Mouse (Mus musculus) kidney, postnatal 0 days (tissue): ENCODE data around the gene Fgf13. TPM values are rescaled to one million over a fixed set of nuclear protein-coding genes. Genes with fewer than 3 reads are reported as not detected.

Experiments
- ATAC-seq: fragments of 200-750 bp; cut with Nextera tagmentation; replicated peaks from 2 replicates; pipeline ENCODE4 v1.8.0; 2017; ENCODE audit warnings: low read depth, moderate number of reproducible peaks, moderate TSS enrichment, moderate library complexity; ENCODE audit not compliant: low FRiP score
- DNase-seq: peaks from one replicate; pipeline ENCODE4 v3.0.0-alpha.2; 2016; ENCODE audit warnings: low spot score
- H3K27ac ChIP-seq: fragments of 300-500 bp; sonication (generic); 2 replicates; pipeline ENCODE4 v1.5.1; 2014; ENCODE audit warnings: mild to moderate bottlenecking
- H3K27me3 ChIP-seq: fragments of 300-500 bp; sonication (generic); 2 replicates; pipeline ENCODE4 v1.6.1; 2014; ENCODE audit warnings: low read length, mixed read lengths; ENCODE audit not compliant: insufficient read depth
- H3K36me3 ChIP-seq: fragments of 300-500 bp; sonication (generic); 2 replicates; pipeline ENCODE4 v1.6.1; 2014; ENCODE audit warnings: low read length, mixed read lengths; ENCODE audit not compliant: insufficient read depth
- H3K4me1 ChIP-seq: fragments of 300-500 bp; sonication (generic); replicated peaks from 2 replicates; pipeline ENCODE4 v1.6.1; 2014; ENCODE audit warnings: antibody characterized with exemption, low read length, mixed read lengths; ENCODE audit not compliant: insufficient read depth
- H3K4me2 ChIP-seq: fragments of 300-500 bp; sonication (generic); 2 replicates; pipeline ENCODE4 v1.6.1; 2014; ENCODE audit warnings: mild to moderate bottlenecking, low read length, moderate library complexity, mixed read lengths
- H3K4me3 ChIP-seq: fragments of 300-500 bp; sonication (generic); replicated peaks from 2 replicates; pipeline ENCODE4 v1.5.1; 2014; ENCODE audit warnings: low read depth, low read length
- H3K9ac ChIP-seq: fragments of 300-500 bp; sonication (generic); 2 replicates; pipeline ENCODE4 v1.6.1; 2014; ENCODE audit warnings: low read depth, low read length
- H3K9me3 ChIP-seq: fragments of 300-500 bp; sonication (generic); replicated peaks from 2 replicates; pipeline ENCODE4 v1.6.1; 2016; ENCODE audit warnings: low read length, inconsistent platforms, mixed read lengths
- CTCF ChIP-seq: IDR thresholded peaks from 2 replicates; pipeline ENCODE4 v1.5.1; 2016; ENCODE audit warnings: antibody characterized with exemption, low read depth, mild to moderate bottlenecking, moderate library complexity
- WGBS: fragments of 180-500 bp; shearing (Covaris S2); extraction: QIAGEN DNeasy Blood & Tissue Kit; methylation state at CpG from one replicate; pipeline ENCODE4 v1.1.7; 2014; 5-methylcytosine and 5-hydroxymethylcytosine counted together
- polyA plus RNA-seq: library from polyadenylated mRNA; unstranded; fragments of >200 nt; fragmentation: Nextera tagmentation; extraction: Ambion mirVana; gene quantifications from 2 replicates; pipeline ENCODE4 v1.2.1, GENCODE M21; 2015

The Fgf13 gene
- polyA plus RNA-seq, 1 experiment from 2014 or later: 2.1 TPM

GRCm38 (mm10) chrX:59172200-59172599, 395.7 kb downstream of the Fgf13 start:
- no peak overlapping the region for H3K4me2 ChIP-seq
- no peaks in the 10 kb centered on the region for H3K27me3 ChIP-seq
- ATAC-seq: no peak
- H3K9ac ChIP-seq: no peak overlapping the region
- H3K9me3 ChIP-seq: no peaks in the 10 kb centered on the region
- TF ChIP-seq CTCF: peak; percentile 74
- no peaks in the 10 kb centered on the region for H3K4me1 ChIP-seq
- peak; percentile 4 for DNase-seq
- H3K4me3 ChIP-seq: no peak overlapping the region
- 0% methylated on average over 1 of the region's 1 CpGs for WGBS
- no peak overlapping the region for H3K27ac ChIP-seq
- H3K36me3 ChIP-seq: no peaks in the 10 kb centered on the region

- DNase-seq (no peak), ATAC-seq (no peak)
- 83% methylated on average over 2 of the region's 2 CpGs for WGBS
- Histone ChIP-seq H3K27me3 (no peaks in the 10 kb centered on the region), H3K9me3 (no peaks in the 10 kb centered on the region), H3K36me3 (no peaks in the 10 kb centered on the region), H3K4me3 (no peak overlapping the region), H3K27ac (no peak overlapping the region), H3K4me2 (no peak overlapping the region), H3K9ac (no peak overlapping the region), H3K4me1 (no peaks in the 10 kb centered on the region)
- TF ChIP-seq CTCF: no peak
These were observed 401.1 kb downstream of the Fgf13 start for GRCm38 (mm10) chrX:59166763-59167162.

- 59% methylated on average over 2 of the region's 2 CpGs for WGBS
- Histone ChIP-seq H3K4me1 (no peaks in the 10 kb centered on the region), H3K4me3 (no peak overlapping the region), H3K4me2 (no peak overlapping the region), H3K27me3 (no peaks in the 10 kb centered on the region), H3K9ac (no peak overlapping the region), H3K27ac (no peak overlapping the region), H3K9me3 (no peaks in the 10 kb centered on the region), H3K36me3 (no peaks in the 10 kb centered on the region)
- no peak for TF ChIP-seq CTCF
- DNase-seq (no peak), ATAC-seq (no peak)
These were observed 425.9 kb downstream of the Fgf13 start for GRCm38 (mm10) chrX:59141947-59142346.

GRCm38 (mm10) chrX:59134928-59135361, 432.9 kb downstream of the Fgf13 start:
- Histone ChIP-seq H3K4me1 (no peaks in the 10 kb centered on the region), H3K4me3 (peak overlapping the region; percentile 36), H3K9ac (no peak overlapping the region), H3K9me3 (no peaks in the 10 kb centered on the region), H3K36me3 (no peaks in the 10 kb centered on the region), H3K27ac (no peak overlapping the region), H3K27me3 (no peaks in the 10 kb centered on the region), H3K4me2 (peak overlapping the region; percentile 71)
- peak; percentile 49 for DNase-seq
- WGBS: 18% methylated on average over 8 of the region's 8 CpGs
- peak; percentile 43; the same call in 1 of the 2 replicates for ATAC-seq
- TF ChIP-seq CTCF: peak; percentile 59

- DNase-seq: peak; percentile 2
- H3K27me3 ChIP-seq: no peaks in the 10 kb centered on the region
- no peak overlapping the region for H3K27ac ChIP-seq
- WGBS: 28% methylated on average over 46 of the region's 75 CpGs
- no peaks in the 10 kb centered on the region for H3K4me1 ChIP-seq
- TF ChIP-seq CTCF: no peak
- peak overlapping the region; percentile 36 for H3K4me3 ChIP-seq
- no peaks in the 10 kb centered on the region for H3K9me3 ChIP-seq
- H3K4me2 ChIP-seq: peak overlapping the region; percentile 71
- H3K36me3 ChIP-seq: no peaks in the 10 kb centered on the region
- no peak overlapping the region for H3K9ac ChIP-seq
- ATAC-seq: peak; percentile 49; the same call in 1 of the 2 replicates
These were observed 433.6 kb downstream of the Fgf13 start for GRCm38 (mm10) chrX:59134166-59134861.

GRCm38 (mm10) chrX:59133834-59134165, 434.1 kb downstream of the Fgf13 start:
- no peaks in the 10 kb centered on the region for H3K36me3 ChIP-seq
- H3K27ac ChIP-seq: no peak overlapping the region
- peak overlapping the region; percentile 36 for H3K4me3 ChIP-seq
- H3K4me2 ChIP-seq: peak overlapping the region; percentile 71
- DNase-seq (peak; percentile 2), ATAC-seq (no peak)
- H3K27me3 ChIP-seq: no peaks in the 10 kb centered on the region
- no peak for TF ChIP-seq CTCF
- WGBS: 20% methylated on average over 22 of the region's 24 CpGs
- H3K4me1 ChIP-seq: no peaks in the 10 kb centered on the region
- H3K9me3 ChIP-seq: no peaks in the 10 kb centered on the region
- no peak overlapping the region for H3K9ac ChIP-seq
